Mouse (Mus musculus) heart, postnatal 14 days (tissue): Measurements from ENCODE around the gene Gm12790. TPM values are rescaled to one million over a fixed set of nuclear protein-coding genes. Genes with fewer than 3 reads are reported as not detected.
A peak's percentile ranks its signal among the peaks of the same experiment; 100 is the strongest.
"Not testable (repeated sequence)": the region's sequence is repeated elsewhere in the genome, so short reads cannot be mapped to it uniquely, and the experiment has no call there.

ENCODE experiments used
- DNase-seq, 2 experiments: peaks; one replicate each; pipeline ENCODE4 v3.0.0; 2021 to 2022
- intact Hi-C: fragments of 180-260 bp; cut with DNase I; formaldehyde crosslinking; loops from one replicate; pipeline ENCODE4 v1.15.1; 2025
- long read RNA-seq, 2 experiments: library from polyadenylated mRNA; stranded (forward); transcript quantifications; one replicate each; pipeline ENCODE4 v2.0.0; 2021
- total RNA-seq, 2 experiments: library from RNA; stranded (reverse); gene quantifications; 2 replicates each; pipeline ENCODE4 v1.2.3; 2021

The Gm12790 gene
- total RNA-seq = not detected
- long read RNA-seq, experiment 1 = 0 reads
- long read RNA-seq, experiment 2 = 0 reads

DNA sequence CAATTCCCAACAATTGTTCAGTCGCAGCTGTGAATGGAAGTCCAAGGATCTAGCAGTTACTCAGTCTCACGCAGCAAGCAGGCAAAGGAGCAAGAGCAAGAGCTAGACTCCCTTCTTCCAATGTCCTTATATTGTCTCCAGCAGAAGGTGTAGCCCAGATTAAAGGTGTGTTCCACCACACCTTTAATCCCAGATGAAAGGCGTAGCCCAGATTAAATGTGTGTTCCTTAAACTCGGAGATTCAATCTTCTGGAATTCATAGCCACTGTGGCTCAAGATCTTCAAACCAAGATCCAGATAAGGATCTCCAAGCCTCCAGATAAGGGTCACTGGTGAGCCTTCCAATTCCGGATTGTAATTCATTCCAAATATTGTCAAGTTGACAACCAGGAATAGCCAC is at the start of gene Gm12790:
Gene Gm12790, minus strand, starts transcription at position 101 of the 400 bp plus-strand sequence.
- DNase-seq, intact Hi-C loops: not testable (repeated sequence)

DNA sequence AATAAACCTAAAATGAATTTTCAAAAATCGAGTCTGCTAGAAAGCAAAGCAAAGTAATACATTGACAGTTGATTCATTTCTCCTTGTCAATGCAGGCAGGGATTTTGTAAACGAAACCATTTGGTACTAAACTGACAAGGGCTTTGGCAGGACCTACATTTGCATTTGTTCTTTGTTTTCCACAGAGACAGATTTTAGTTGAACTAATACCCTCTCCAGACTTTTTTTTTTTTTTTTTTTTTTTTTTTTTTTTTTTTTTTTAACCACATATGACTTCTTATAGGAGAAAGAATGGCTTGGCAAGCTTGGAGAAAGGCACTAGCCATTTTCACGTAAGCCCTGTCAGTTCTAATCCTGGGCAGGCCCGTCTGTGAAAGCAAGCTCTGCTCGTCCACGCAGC is 45.8 kb upstream of the Gm12790 start:
- DNase-seq = no peak
- intact Hi-C loops = no loop called here

DNA sequence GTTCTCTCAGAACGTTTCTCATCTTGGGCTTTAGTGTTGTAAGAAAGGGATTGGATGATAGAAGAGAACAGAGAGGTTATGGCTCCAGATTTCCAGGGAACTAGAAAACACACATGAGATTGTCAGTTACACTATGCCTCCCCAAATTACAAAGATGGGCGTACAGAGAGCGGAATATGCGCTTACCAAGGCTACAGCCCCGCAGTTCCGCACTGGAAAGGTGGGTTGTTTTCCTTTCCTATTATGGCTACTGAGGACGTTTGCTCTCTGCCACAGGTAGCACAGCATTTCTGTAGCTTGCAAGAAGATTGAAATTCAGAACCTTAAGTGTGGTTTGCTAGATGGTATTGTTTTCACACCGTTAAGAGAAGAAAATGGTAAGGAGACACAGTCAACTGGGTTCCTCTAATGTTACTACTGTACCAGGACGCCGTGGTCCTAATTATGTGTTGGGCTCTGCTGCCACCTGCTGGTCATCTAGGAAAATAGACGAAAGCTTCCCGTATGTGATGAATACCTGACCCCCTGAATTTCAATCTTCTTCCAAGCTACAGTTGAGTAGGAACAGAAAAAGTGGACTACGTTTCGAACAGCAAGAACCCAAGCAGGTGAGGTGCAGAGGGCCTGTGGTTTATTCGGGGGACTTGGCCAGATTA is 17.5 kb upstream of the Gm12790 start:
- peak; percentile 71 to 77 for DNase-seq
- intact Hi-C loops = loop anchor here (1.0 to 5.0 kb wide), 4 partner anchors 341 to 831 kb away; no protein-coding TSS in a partner anchor

GRCm38 (mm10) chr4:101997426-101997825 is 16.6 kb upstream of the Gm12790 start:
- intact Hi-C loops = loop anchor here (5.0 kb wide), 3 partner anchors 525 to 830 kb away; no protein-coding TSS in a partner anchor

GRCm38 (mm10) chr4:101986326-101986725 is 5.5 kb upstream of the Gm12790 start, which contains the start of gene Gm12789:
TSS of gene Gm12789 (plus strand) at chr4:101986626.
- intact Hi-C loops = not testable (repeated sequence)

More at GRCm38 (mm10) chr4:101997426-101997825, 16.6 kb upstream of the Gm12790 start:
- DNase-seq = no peak

GRCm38 (mm10) chr4:101985678-101986077 is 4.8 kb upstream of the Gm12790 start:
- no peak for DNase-seq
- intact Hi-C loops = no loop called here

More at GRCm38 (mm10) chr4:101986326-101986725, 5.5 kb upstream of the Gm12790 start, which contains the start of gene Gm12789:
- DNase-seq = not testable (repeated sequence)

GRCm38 (mm10) chr4:101940107-101940506 is 40.7 kb downstream of the Gm12790 start, which contains the start of gene Gm12794:
TSS of gene Gm12794 (plus strand) at chr4:101940407.
- intact Hi-C loops, DNase-seq: not testable (repeated sequence)

Other genes with a start within 250 kb of the Gm12790 start
- not detected for gene B020004J07Rik, start 137.0 kb downstream of the Gm12790 start, total RNA-seq
- not detected for gene C130073F10Rik, start 87.3 kb downstream of the Gm12790 start, total RNA-seq
- not detected for gene Gm12800, start 71.9 kb downstream of the Gm12790 start, total RNA-seq
- not detected for gene Gm12794, start 40.6 kb downstream of the Gm12790 start, total RNA-seq
- gene Gm12789, start 5.6 kb upstream of the Gm12790 start, total RNA-seq = not detected
- gene Pde4b, start 106.5 kb upstream of the Gm12790 start, total RNA-seq = 10 to 100 TPM; 45.3 to 46.5 TPM